Comparison of ENCODE assay signal across 9 mouse cellular contexts in the genomic region with DNA sequence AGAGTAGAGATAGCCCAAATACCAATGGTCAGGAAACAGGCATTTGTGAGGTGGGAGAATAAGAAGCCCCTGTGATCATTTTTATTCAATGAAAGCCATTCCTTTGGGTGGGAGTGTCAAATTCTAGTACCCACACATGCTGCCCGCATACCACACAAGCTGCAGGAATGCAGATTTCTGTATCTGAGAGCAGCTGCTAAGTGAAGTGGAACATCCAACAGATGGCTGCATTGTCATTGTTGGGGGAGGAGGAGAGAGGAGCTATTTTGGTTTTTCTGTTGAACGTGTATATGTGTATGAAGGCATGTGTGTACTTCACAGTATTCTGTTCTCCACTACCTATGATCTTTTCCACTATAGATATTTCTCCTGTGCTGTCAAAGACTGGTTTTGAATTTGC.
DNase-seq lines count a peak whose midpoint lies in the region; ATAC-seq and TF ChIP-seq lines count a peak whose summit lies in the region.
"Had no signal": no experiment of that assay in that cellular context is flagged by ENCODE, and none has a peak within 500 bp of the region (broad histone marks: within the 10 kb centered on the region; RNA-seq: fewer than 3 reads in every experiment).

No protein-coding gene starts in this region.

- no peak overlapping the region for H3K4me3 ChIP-seq in kidney, embryonic 16.5 days (ENCODE audit: low read length)
- no peak overlapping the region for H3K4me3 ChIP-seq in cerebellum, adult 2 months (replicated peaks; ENCODE audit: insufficient read depth, low read depth, low read length)
- no peak overlapping the region for H3K4me3 ChIP-seq in hindbrain, embryonic 11.5 days (ENCODE audit: low read depth, low read length)
- H3K4me3 ChIP-seq in liver, postnatal 0 days (ENCODE audit: low read depth, low read length) = no peak overlapping the region
- H3K4me3 ChIP-seq in kidney, adult 2 months (ENCODE audit: insufficient read depth, low read depth, low read length) = no peak overlapping the region
- H3K4me3 ChIP-seq: heart, embryonic 13.5 days had no signal

- H3K36me3 ChIP-seq in kidney, embryonic 16.5 days (ENCODE audit: insufficient read depth, low read length) = no peaks in the 10 kb centered on the region
- no peaks in the 10 kb centered on the region for H3K36me3 ChIP-seq in hindbrain, embryonic 11.5 days (ENCODE audit: control insufficient read depth, insufficient read depth, low read length)
- H3K36me3 ChIP-seq in liver, postnatal 0 days (replicated peaks; ENCODE audit: insufficient read depth, low read length) = no peaks in the 10 kb centered on the region
- no peaks in the 10 kb centered on the region for H3K36me3 ChIP-seq in kidney, adult 2 months (ENCODE audit: control insufficient read depth, insufficient read depth, low read length)
- H3K36me3 ChIP-seq: heart, embryonic 13.5 days had no signal

- no peak for TF ChIP-seq POLR2A in cerebellum, adult 2 months (IDR thresholded peaks at IDR 0.05; ENCODE audit: borderline replicate concordance, insufficient read depth, low read length)
- no peak for TF ChIP-seq POLR2A in kidney, adult 2 months (IDR thresholded peaks at IDR 0.05; ENCODE audit: low read depth, low read length)

- H3K27ac ChIP-seq in kidney, embryonic 16.5 days (ENCODE audit: low read length) = no peak overlapping the region
- H3K27ac ChIP-seq in cerebellum, adult 2 months (ENCODE audit: insufficient read depth, low read length) = no peak overlapping the region
- no peak overlapping the region for H3K27ac ChIP-seq in hindbrain, embryonic 11.5 days (ENCODE audit: low read depth, low read length)
- H3K27ac ChIP-seq in liver, postnatal 0 days (ENCODE audit: low read depth) = no peak overlapping the region
- no peak overlapping the region for H3K27ac ChIP-seq in kidney, adult 2 months (ENCODE audit: insufficient read depth, low read depth, low read length)
- H3K27ac ChIP-seq: heart, embryonic 13.5 days had no signal

- H3K4me2 ChIP-seq in kidney, embryonic 16.5 days (replicated peaks; ENCODE audit: low read depth, low read length) = no peak overlapping the region
- no peak overlapping the region for H3K4me2 ChIP-seq in hindbrain, embryonic 11.5 days (replicated peaks; ENCODE audit: low read depth, low read length)
- H3K4me2 ChIP-seq in liver, postnatal 0 days (ENCODE audit: low read depth, low read length) = no peak overlapping the region
- H3K4me2 ChIP-seq: heart, embryonic 13.5 days had no signal

- peaks cover 6% of the 10 kb centered on the region for H3K4me1 ChIP-seq in kidney, embryonic 16.5 days (ENCODE audit: insufficient read depth, low read length)
- no peaks in the 10 kb centered on the region; the same call in 1 of the 2 replicates for H3K4me1 ChIP-seq in cerebellum, adult 2 months (ENCODE audit: control insufficient read depth, insufficient read depth, low read length)
- no peaks in the 10 kb centered on the region for H3K4me1 ChIP-seq in hindbrain, embryonic 11.5 days (replicated peaks; ENCODE audit: control insufficient read depth, insufficient read depth, low read length)
- no peaks in the 10 kb centered on the region for H3K4me1 ChIP-seq in liver, postnatal 0 days (ENCODE audit: insufficient read depth)
- no peaks in the 10 kb centered on the region for H3K4me1 ChIP-seq in kidney, adult 2 months (ENCODE audit: control insufficient read depth, insufficient read depth, low read length)

- peak; percentile 34; the same call in 1 of the 2 replicates for TF ChIP-seq EP300 in liver, postnatal 0 days (IDR thresholded peaks at IDR 0.05; ENCODE audit: low read depth)

- 23% methylated on average over 2 of the region's 2 CpGs for WGBS in kidney, embryonic 16.5 days
- 5% methylated on average over 2 of the region's 2 CpGs for WGBS in cerebellum, adult 2 months
- 8% methylated on average over 2 of the region's 2 CpGs for WGBS in hindbrain, embryonic 11.5 days
- 17% methylated on average over 2 of the region's 2 CpGs for WGBS in liver, postnatal 0 days (ENCODE audit: insufficient replicate concordance)
- 27% methylated on average over 2 of the region's 2 CpGs for WGBS in kidney, adult 2 months

- TF ChIP-seq CTCF in cerebellum, adult 2 months (IDR thresholded peaks at IDR 0.05; ENCODE audit: borderline replicate concordance, insufficient read depth, low read depth, low read length) = no peak
- no peak for TF ChIP-seq CTCF in liver, postnatal 0 days (IDR thresholded peaks at IDR 0.05; ENCODE audit: low read depth)
- no peak for TF ChIP-seq CTCF in kidney, adult 2 months (conservative IDR thresholded peaks at IDR 0.05; ENCODE audit: insufficient read depth, insufficient read length, low read depth, low read length)

- no peak for DNase-seq in kidney, adult 11 months
- peak; percentile 37 to 62 for DNase-seq in cerebellum, adult 2 months
- peak; percentile 57 for DNase-seq in hindbrain, embryonic 11.5 days (ENCODE audit: low spot score)
- peak; percentile 13 for DNase-seq in liver, postnatal 0 days
- DNase-seq in thymus, postnatal 36 days = no peak
- no peak for DNase-seq in kidney, adult 2 months
- no peak for DNase-seq in thymus, postnatal 14 days

- no peak overlapping the region for H3K9ac ChIP-seq in kidney, embryonic 16.5 days (replicated peaks; ENCODE audit: low read length)
- no peak overlapping the region for H3K9ac ChIP-seq in hindbrain, embryonic 11.5 days (ENCODE audit: low read depth, low read length)
- no peak overlapping the region for H3K9ac ChIP-seq in liver, postnatal 0 days (replicated peaks)
- H3K9ac ChIP-seq: heart, embryonic 13.5 days had no signal

- H3K27me3 ChIP-seq in kidney, embryonic 16.5 days (ENCODE audit: insufficient read depth, low read length) = no peaks in the 10 kb centered on the region
- H3K27me3 ChIP-seq in cerebellum, adult 2 months (ENCODE audit: control insufficient read depth, insufficient read depth, low read length) = no peaks in the 10 kb centered on the region
- no peaks in the 10 kb centered on the region for H3K27me3 ChIP-seq in hindbrain, embryonic 11.5 days (ENCODE audit: control insufficient read depth, insufficient read depth, low read length)
- no peaks in the 10 kb centered on the region for H3K27me3 ChIP-seq in liver, postnatal 0 days (ENCODE audit: insufficient read depth, low read length)
- H3K27me3 ChIP-seq in kidney, adult 2 months (replicated peaks; ENCODE audit: control insufficient read depth, insufficient read depth, low read length) = 0 out of 2 replicates have a peak, but pooled peaks cover 1% of the 10 kb centered on the region
- H3K27me3 ChIP-seq: heart, embryonic 13.5 days had no signal

- peak; percentile 88 for ATAC-seq in kidney, embryonic 16.5 days (ENCODE audit: low FRiP score, low TSS enrichment)
- ATAC-seq in hindbrain, embryonic 11.5 days (ENCODE audit: low FRiP score) = peak; percentile 87
- ATAC-seq in liver, postnatal 0 days = peak; percentile 60

- H3K9me3 ChIP-seq in kidney, embryonic 16.5 days (ENCODE audit: low read length) = no peaks in the 10 kb centered on the region
- no peaks in the 10 kb centered on the region for H3K9me3 ChIP-seq in hindbrain, embryonic 11.5 days (ENCODE audit: control insufficient read depth, low read length)
- no peaks in the 10 kb centered on the region for H3K9me3 ChIP-seq in liver, postnatal 0 days (ENCODE audit: low read length)
- H3K9me3 ChIP-seq: heart, embryonic 13.5 days had no signal

Comparison
In these comparisons a context has a peak if more than half of its experiments do, and no peak if none do; other contexts are left out.
1. DNase-seq: peak in cerebellum, adult 2 months (2 of 2), hindbrain, embryonic 11.5 days (single experiment) and liver, postnatal 0 days (single experiment); none in kidney, adult 11 months (single experiment), thymus, postnatal 36 days (0 of 2), kidney, adult 2 months (single experiment) and thymus, postnatal 14 days (single experiment).
2. Peak in every context shown above with its lines, with median percentiles within 50 percentile points of each other: ATAC-seq.